Mouse (Mus musculus) naive thymus-derived CD4-positive, alpha-beta T cell, adult 5 months (primary cell): Measurements from ENCODE around the gene Csnk1d. TPM values are rescaled to one million over a fixed set of nuclear protein-coding genes. Genes with fewer than 3 reads are reported as not detected.

Experiments
- polyA plus RNA-seq: library from polyadenylated mRNA; unstranded; fragments of 100-300 nt; shearing (Covaris generic); gene quantifications from one replicate; pipeline ENCODE4 v1.2.1, GENCODE M21; 2017

The Csnk1d gene
- 236 TPM for polyA plus RNA-seq

GRCm38 (mm10) chr11:120990951-120991526 is at the start of gene Csnk1d:
Gene Csnk1d, minus strand, starts transcription at chr11:120991330.

GRCm38 (mm10) chr11:121039302-121039701 is 48.2 kb upstream of the Csnk1d start, which contains the start of gene Cd7:
Gene Cd7, minus strand, starts transcription at chr11:121039418.

GRCm38 (mm10) chr11:120948328-120948727 is 42.8 kb downstream of the Csnk1d start, which contains the start of gene Slc16a3:
Gene Slc16a3, plus strand, starts transcription at chr11:120948480.

GRCm38 (mm10) chr11:120932564-120933398 is 58.3 kb downstream of the Csnk1d start, which contains the start of gene Ccdc57:
Gene Ccdc57, minus strand, starts transcription at chr11:120932872.

Other genes with a start within 250 kb of the Csnk1d start
- 1.0 TPM for gene Hmga1b, start 228.5 kb downstream of the Csnk1d start, polyA plus RNA-seq
- gene Rfng, start 207.1 kb downstream of the Csnk1d start, polyA plus RNA-seq: 32.5 TPM
- 115 TPM for gene Gps1, start 207.1 kb downstream of the Csnk1d start, polyA plus RNA-seq
- 58.8 TPM for gene Dus1l, start 194.9 kb downstream of the Csnk1d start, polyA plus RNA-seq
- 55.3 TPM for gene Fasn, start 166.8 kb downstream of the Csnk1d start, polyA plus RNA-seq
- gene Ccdc57, start 58.5 kb downstream of the Csnk1d start, polyA plus RNA-seq: 0.20 TPM
- gene Slc16a3, start 42.9 kb downstream of the Csnk1d start, polyA plus RNA-seq: 12.9 TPM
- gene Cd7, start 48.1 kb upstream of the Csnk1d start, polyA plus RNA-seq: 54.5 TPM
- gene Sectm1b, start 72.2 kb upstream of the Csnk1d start, polyA plus RNA-seq: not detected
- gene Sectm1a, start 89.9 kb upstream of the Csnk1d start, polyA plus RNA-seq: not detected
- not detected for gene Tex19.2, start 127.3 kb upstream of the Csnk1d start, polyA plus RNA-seq
- not detected for gene Tex19.1, start 154.8 kb upstream of the Csnk1d start, polyA plus RNA-seq
- gene Uts2r, start 168.9 kb upstream of the Csnk1d start, polyA plus RNA-seq: not detected
- 3.2 TPM for gene Hexdc, start 213.1 kb upstream of the Csnk1d start, polyA plus RNA-seq
- 17.1 TPM for gene Ogfod3, start 213.4 kb upstream of the Csnk1d start, polyA plus RNA-seq
- gene Cybc1, start 238.0 kb upstream of the Csnk1d start, polyA plus RNA-seq: 88.5 TPM
- gene Narf, start 245.9 kb upstream of the Csnk1d start, polyA plus RNA-seq: 33.2 TPM